Mouse (Mus musculus) liver, adult 2 months (tissue): Measurements from ENCODE around the gene Trafd1. TPM values are rescaled to one million over a fixed set of nuclear protein-coding genes. Genes with fewer than 3 reads are reported as not detected.

Source experiments
- DNase-seq: peaks from one replicate; pipeline ENCODE4 v3.0.0-alpha.2; 2011; ENCODE audit warnings: low read depth, low spot score; ENCODE audit errors: extremely low read depth
- H3K27ac ChIP-seq: fragments of 200-500 bp; replicated peaks from 2 replicates; pipeline ENCODE4 v1.5.1; 2012; ENCODE audit warnings: low read depth, mild to moderate bottlenecking, control low read depth, inconsistent platforms, low read length; ENCODE audit not compliant: insufficient read depth
- H3K27me3 ChIP-seq: fragments of 200-500 bp; 2 replicates; pipeline ENCODE4 v1.6.1; 2012; ENCODE audit warnings: mild to moderate bottlenecking, moderate library complexity, low read length, inconsistent platforms; ENCODE audit not compliant: control insufficient read depth, insufficient read depth
- H3K36me3 ChIP-seq: fragments of 200-500 bp; 2 replicates; pipeline ENCODE4 v1.6.1; 2012; ENCODE audit warnings: low read length, inconsistent platforms; ENCODE audit not compliant: control insufficient read depth, insufficient read depth
- H3K4me1 ChIP-seq: fragments of 200-500 bp; 2 replicates; pipeline ENCODE4 v1.6.1; 2011; ENCODE audit warnings: low read length; ENCODE audit not compliant: control insufficient read depth, insufficient read depth
- H3K4me3 ChIP-seq: fragments of 200-500 bp; 2 replicates; pipeline ENCODE4 v1.5.1; 2011; ENCODE audit warnings: low read depth, mild to moderate bottlenecking, control low read depth, low read length, moderate library complexity; ENCODE audit not compliant: insufficient read depth
- H3K79me2 ChIP-seq: fragments of 200-500 bp; 2 replicates; pipeline ENCODE4 v1.6.1; 2012; ENCODE audit warnings: inconsistent platforms, mild to moderate bottlenecking, low read length, moderate library complexity; ENCODE audit not compliant: control insufficient read depth, insufficient read depth
- H3K9ac ChIP-seq: fragments of 200-500 bp; 2 replicates; pipeline ENCODE4 v1.6.1; 2012; ENCODE audit warnings: low read depth, mild to moderate bottlenecking, control low read depth, inconsistent platforms, low read length
- CTCF ChIP-seq: fragments of 200-500 bp; IDR thresholded peaks from 2 replicates; pipeline ENCODE4 v1.5.1; 2011; ENCODE audit warnings: low read depth, low read length, control low read depth
- POLR2A ChIP-seq: fragments of 200-500 bp; IDR thresholded peaks from 2 replicates; pipeline ENCODE4 v1.6.1; 2011; ENCODE audit warnings: low read length, control low read depth; ENCODE audit not compliant: insufficient read depth; ENCODE audit errors: extremely low read depth
- WGBS: fragments of 180-500 bp; shearing (Covaris S2); methylation state at CpG from one replicate; pipeline ENCODE4 v1.1.7; 2018; 5-methylcytosine and 5-hydroxymethylcytosine counted together
- polyA plus RNA-seq: library from polyadenylated mRNA; depleted of rRNA; stranded (reverse); fragments of >200 nt; gene quantifications from 2 replicates; pipeline ENCODE4 v1.2.3, GENCODE M21; 2012
- total RNA-seq: library from RNA; depleted of rRNA; stranded (reverse); fragments of >200 nt; gene quantifications from 2 replicates; pipeline ENCODE4 v1.2.3, GENCODE M21; 2014

Trafd1 gene
- total and polyA plus RNA-seq, 2 experiments = 53.7 to 67.0 TPM

DNA sequence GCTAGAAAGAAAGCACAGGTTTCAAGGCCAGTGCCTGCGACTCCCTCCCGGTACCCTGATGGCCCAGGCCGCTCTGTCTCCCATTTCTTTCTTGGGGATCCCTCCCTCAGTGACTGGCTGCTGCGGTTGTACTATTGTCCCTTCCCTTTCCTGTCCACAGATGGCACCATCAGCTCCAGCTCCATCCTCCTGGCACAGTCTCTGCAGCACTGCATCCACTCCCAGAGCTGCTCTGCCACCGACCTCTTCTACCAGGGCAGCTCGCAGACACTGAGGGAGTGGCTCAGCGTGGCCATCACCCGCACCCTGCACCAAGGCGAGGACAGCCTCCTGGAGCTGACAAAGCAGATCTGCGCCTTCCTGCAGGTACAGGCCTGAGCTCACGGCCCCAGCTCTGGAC lies 42.9 kb downstream of the Trafd1 start:
- H3K27me3 ChIP-seq = no peaks in the 10 kb centered on the region
- DNase-seq = no peak
- H3K9ac ChIP-seq = no peak overlapping the region
- no peak overlapping the region for H3K27ac ChIP-seq
- no peaks in the 10 kb centered on the region for H3K4me1 ChIP-seq
- peaks cover 14% of the 10 kb centered on the region for H3K36me3 ChIP-seq
- TF ChIP-seq CTCF (no peak), POLR2A (no peak)
- 92% methylated on average over 11 of the region's 11 CpGs for WGBS
- no peak overlapping the region for H3K4me3 ChIP-seq
- no peaks in the 10 kb centered on the region for H3K79me2 ChIP-seq

DNA sequence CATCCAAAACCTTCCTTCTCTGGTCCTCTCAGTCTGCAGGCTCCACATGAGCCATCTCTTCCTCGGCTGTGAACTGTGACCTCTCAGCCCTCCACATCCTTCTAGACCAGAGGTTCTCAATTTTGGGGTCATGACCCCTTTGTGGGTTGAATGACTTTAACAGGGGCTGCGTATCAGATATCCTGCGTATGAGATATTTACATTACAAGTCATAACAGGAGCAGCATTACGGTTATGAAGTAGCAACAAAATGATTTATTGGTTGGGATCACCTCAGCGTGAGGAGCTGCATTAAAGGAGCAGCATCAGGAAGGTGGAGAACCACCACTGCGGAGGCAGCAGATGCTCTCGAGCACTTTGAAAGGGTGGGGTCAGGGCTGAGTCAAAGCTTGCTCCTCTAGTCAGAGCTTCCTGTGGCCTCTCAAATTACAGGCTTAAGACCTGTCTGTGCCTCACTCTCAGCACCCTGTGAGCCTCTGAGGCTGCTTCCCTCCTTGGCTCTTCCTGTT lies 44.4 kb downstream of the Trafd1 start:
- peaks cover 10% of the 10 kb centered on the region for H3K4me1 ChIP-seq
- H3K27me3 ChIP-seq = no peaks in the 10 kb centered on the region
- no peak for DNase-seq
- H3K79me2 ChIP-seq = no peaks in the 10 kb centered on the region
- TF ChIP-seq CTCF (no peak), POLR2A (no peak)
- WGBS = 79% methylated on average over 7 of the region's 7 CpGs
- peaks cover 14% of the 10 kb centered on the region for H3K36me3 ChIP-seq
- no peak overlapping the region for H3K9ac ChIP-seq
- no peak overlapping the region for H3K27ac ChIP-seq
- H3K4me3 ChIP-seq = no peak overlapping the region

DNA sequence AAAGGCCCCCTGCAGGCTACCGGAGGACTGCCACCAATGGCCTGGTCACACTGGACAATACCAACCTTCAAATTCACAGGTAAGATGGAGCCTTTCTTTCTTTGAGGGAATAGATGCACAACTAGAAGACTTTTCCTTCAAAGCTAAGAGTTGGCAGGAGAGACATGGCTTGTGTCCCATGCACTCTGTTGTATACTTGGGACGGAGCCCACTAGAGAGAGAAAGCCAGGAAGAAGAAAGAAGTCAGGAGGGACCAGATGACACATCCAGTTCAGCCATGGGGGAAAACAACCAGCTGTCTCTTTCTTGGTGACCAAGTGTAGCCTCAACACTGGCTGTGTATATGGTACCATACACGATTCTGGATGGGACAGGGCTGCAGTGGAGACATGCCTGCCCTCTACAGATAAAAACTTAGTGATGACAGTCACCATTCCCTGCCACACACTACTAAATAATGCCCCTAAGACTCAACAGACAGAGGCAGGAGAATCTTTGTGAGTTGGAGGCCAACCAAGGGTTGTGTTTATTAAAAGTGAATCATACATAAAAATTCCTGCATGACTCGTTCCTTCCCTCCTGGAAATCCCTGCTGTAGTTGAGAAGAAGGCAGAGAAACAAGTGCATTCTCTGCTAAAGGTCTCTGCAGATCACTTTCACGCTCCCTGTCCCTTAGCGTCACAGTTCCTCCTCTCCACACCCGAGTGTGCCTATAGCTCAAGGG lies 45.8 kb downstream of the Trafd1 start:
- Histone ChIP-seq H3K36me3 (peaks cover 15% of the 10 kb centered on the region), H3K9ac (no peak overlapping the region), H3K4me1 (peaks cover 13% of the 10 kb centered on the region), H3K27me3 (no peaks in the 10 kb centered on the region), H3K27ac (no peak overlapping the region), H3K79me2 (no peaks in the 10 kb centered on the region), H3K4me3 (no peak overlapping the region)
- DNase-seq = no peak
- WGBS = 92% methylated on average over 7 of the region's 7 CpGs
- TF ChIP-seq POLR2A (no peak), CTCF (no peak)

DNA sequence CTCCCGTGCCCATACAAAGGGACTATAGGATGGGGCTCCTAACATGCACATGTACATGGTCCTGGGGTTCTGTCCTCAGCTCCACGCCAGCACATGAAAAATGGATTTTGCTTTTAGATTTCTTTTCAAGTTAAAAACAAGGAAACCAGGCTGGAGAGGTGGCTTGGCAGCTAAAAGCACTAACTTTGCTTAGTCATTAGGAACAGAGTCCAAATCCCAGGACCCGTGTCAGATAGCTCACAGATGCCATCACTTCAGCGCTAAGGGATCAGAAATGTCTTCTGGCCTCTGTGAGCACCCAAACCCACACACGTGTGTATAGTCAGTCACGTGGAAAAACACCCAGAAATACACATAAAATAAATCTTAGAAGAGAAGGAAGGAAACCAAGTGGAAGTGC lies 48.7 kb downstream of the Trafd1 start:
- peak; percentile 77 for DNase-seq
- Histone ChIP-seq H3K27ac (peak overlapping the region; percentile 84), H3K79me2 (no peaks in the 10 kb centered on the region), H3K27me3 (no peaks in the 10 kb centered on the region), H3K4me3 (no peak overlapping the region), H3K9ac (peak overlapping the region; percentile 31; the same call in 1 of the 2 replicates), H3K36me3 (peaks cover 9% of the 10 kb centered on the region; the same call in 1 of the 2 replicates), H3K4me1 (peaks cover 19% of the 10 kb centered on the region)
- TF ChIP-seq POLR2A (no peak), CTCF (no peak)
- WGBS = 50% methylated on average over 6 of the region's 6 CpGs

GRCm38 (mm10) chr5:121336009-121336408 lies 49.4 kb downstream of the Trafd1 start:
- H3K36me3 ChIP-seq = peaks cover 9% of the 10 kb centered on the region; the same call in 1 of the 2 replicates

DNA sequence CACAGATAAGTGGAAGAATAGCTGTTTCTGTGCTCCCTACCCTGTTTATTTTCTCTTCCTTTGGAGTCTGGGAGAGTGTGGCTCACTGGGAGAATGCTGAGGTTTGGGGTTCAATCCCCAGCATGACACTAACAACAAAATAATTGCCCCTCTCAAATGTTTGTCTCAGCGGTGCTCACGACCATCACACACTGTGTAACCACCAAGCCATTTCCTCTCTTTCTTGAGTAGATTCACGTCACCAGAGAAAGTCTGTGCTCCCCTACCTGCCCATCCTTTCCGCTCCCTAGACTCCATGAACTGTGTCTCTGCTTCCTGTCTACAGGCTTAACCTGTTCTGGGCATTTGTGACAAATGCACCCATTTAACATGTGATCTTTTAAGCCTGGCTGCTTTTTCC lies 50.0 kb downstream of the Trafd1 start:
- H3K4me1 ChIP-seq = peaks cover 19% of the 10 kb centered on the region
- DNase-seq = no peak
- no peak overlapping the region; the same call in 1 of the 2 replicates for H3K27ac ChIP-seq
- no peak overlapping the region for H3K9ac ChIP-seq
- no peaks in the 10 kb centered on the region for H3K27me3 ChIP-seq
- no peaks in the 10 kb centered on the region for H3K79me2 ChIP-seq
- TF ChIP-seq POLR2A = no peak
- TF ChIP-seq CTCF = no peak
- H3K4me3 ChIP-seq = no peak overlapping the region
- 93% methylated on average over 4 of the region's 4 CpGs for WGBS
- peaks cover 9% of the 10 kb centered on the region; the same call in 1 of the 2 replicates for H3K36me3 ChIP-seq

More at GRCm38 (mm10) chr5:121336009-121336408, 49.4 kb downstream of the Trafd1 start:
- no peaks in the 10 kb centered on the region for H3K27me3 ChIP-seq
- H3K4me1 ChIP-seq = peaks cover 19% of the 10 kb centered on the region
- TF ChIP-seq CTCF (no peak), POLR2A (no peak)
- WGBS = 38% methylated on average over 3 of the region's 3 CpGs
- H3K27ac ChIP-seq = 0 out of 2 replicates have a peak overlapping the region, but pooled peaks have one; percentile 20
- peak; percentile 71 for DNase-seq
- no peaks in the 10 kb centered on the region for H3K79me2 ChIP-seq
- no peak overlapping the region for H3K9ac ChIP-seq
- no peak overlapping the region for H3K4me3 ChIP-seq
